Mouse (Mus musculus): ENCODE measurements around the gene Cxcl2. TPM values are rescaled to one million over a fixed set of nuclear protein-coding genes. Genes with fewer than 3 reads are reported as not detected.

Cxcl2 gene
- polyA plus RNA-seq (2014; fragmentation: Illumina TruSeq; extraction: RNeasy Lipid Tissue Mini Kit (QIAGEN cat#74804); ENCODE audit: low read depth, low replicate concordance) = 1.3 TPM

DNA sequence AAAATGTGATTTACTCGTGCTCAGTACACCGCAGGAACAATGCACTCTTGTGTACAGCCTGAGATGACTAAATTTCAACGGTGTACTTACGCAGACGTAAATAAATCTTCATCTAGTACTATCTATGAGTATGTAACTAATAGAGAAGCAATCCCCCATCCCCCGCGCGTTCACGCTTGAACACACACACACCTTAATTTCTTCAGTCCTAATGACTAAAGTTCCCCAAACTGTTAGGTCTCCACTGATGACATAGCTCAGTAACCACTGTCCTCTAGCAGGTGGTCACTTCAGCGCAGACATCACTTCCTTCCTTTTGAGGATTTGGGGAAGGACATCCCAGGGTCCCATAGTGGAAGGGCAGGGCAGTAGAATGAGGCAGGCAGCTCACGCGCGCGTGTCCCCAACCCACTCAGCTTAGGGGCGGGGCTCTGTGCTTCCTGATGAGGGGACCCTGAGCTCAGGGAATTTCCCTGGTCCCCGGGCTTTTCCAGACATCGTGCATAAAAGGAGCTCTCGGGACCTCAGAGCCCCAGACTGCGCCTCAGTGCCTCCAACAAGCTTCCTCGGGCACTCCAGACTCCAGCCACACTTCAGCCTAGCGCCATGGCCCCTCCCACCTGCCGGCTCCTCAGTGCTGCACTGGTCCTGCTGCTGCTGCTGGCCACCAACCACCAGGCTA is at the start of gene Cxcl2:
Gene Cxcl2, plus strand, starts transcription at position 533 of the 682 bp plus-strand sequence.

DNA sequence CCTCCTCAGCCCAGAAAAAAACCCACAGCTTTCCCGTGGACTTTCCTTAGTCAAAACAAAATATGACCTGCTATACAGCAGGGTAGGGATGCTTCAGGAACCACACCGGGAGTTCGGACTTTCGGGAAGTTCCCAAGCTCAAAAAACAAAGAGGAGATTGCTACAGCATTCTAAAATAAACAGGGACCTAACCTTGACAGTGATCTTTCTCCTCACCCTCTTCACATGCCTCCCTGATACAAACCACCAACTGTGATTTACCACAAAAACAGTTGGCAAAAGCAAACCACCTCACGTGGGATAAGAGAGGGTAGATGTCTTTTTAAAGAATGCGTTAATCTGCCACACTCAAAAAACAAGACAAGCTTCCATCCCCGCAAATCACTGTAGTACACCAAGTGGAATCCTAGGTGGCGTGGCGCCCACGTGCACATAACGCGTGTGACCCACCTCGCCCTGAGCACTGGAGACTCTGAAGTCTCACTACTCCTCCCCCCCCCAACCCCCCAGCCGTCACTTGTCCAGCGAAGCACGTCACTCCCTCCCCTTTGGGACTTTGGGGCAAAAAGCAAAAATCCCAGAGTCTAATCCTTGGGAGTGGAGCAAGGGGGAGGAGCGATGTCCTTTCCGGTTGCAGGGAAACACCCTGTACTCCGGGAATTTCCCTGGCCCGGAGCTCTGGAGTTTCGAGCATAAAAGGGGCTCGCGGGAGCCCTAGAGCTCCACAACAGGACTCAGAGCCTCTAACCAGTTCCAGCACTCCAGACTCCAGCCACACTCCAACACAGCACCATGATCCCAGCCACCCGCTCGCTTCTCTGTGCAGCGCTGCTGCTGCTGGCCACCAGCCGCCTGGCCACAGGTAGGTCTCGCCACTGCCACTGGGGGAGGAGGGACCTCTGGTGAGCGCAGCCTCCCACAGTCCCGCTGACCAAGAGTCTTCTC is 12.9 kb upstream of the Cxcl2 start, which contains the start of gene Cxcl1:
Gene Cxcl1, plus strand, starts transcription at position 723 of the 945 bp plus-strand sequence.

DNA sequence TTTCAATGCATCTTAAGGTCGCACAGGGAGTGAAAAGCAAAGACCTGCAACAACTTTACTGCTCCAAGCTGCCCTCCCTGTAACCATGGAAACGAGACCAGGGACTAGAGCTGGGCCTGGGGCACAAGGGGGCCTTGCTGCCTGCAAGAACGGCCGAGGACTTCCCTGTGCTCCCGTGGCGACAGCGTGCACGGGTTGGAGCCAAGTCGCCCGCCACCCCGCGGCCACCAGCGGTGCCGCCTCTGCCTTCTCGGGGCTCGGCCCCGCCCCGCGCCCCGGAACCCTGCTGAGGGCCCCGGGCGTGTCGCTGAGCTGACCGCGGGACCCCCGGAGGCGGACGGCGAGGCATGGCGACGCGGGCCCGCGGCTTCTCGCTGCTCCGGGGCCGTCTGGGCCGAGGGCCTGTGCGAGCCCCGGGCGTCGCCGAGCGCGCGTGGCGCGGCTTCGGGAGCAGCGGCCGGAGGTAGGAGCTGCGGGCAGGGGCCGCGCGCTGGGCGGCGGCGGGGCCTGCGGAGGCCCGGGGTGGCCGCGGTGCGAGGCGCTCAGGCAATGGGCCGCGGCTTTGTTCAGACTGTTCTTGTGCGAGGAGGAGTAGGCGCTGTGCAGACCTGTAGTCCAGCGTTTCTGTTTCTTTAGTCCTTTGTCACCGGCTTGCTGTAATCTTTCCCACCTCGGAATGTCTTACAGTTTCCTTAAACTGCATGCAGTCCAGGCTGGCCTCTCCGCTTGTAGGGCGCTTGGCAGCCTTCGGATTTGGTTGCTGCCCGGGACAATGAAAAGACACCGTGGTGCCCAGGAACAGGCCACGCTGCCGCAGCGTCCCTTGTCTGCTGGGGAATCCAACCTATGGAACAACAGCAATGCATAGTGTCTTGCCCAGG is 27.5 kb downstream of the Cxcl2 start, which contains the start of gene Mthfd2l:
Gene Mthfd2l, plus strand, starts transcription at position 147 of the 881 bp plus-strand sequence.

Other genes starting within 250 kb of the Cxcl2 start
- 0.76 TPM for gene Cxcl5, start 144.5 kb upstream of the Cxcl2 start, polyA plus RNA-seq (2014; fragmentation: Illumina TruSeq; extraction: RNeasy Lipid Tissue Mini Kit (QIAGEN cat#74804); ENCODE audit: low read depth, low replicate concordance)
- 1.6 TPM for gene Ppbp, start 135.4 kb upstream of the Cxcl2 start, polyA plus RNA-seq (2014; fragmentation: Illumina TruSeq; extraction: RNeasy Lipid Tissue Mini Kit (QIAGEN cat#74804); ENCODE audit: low read depth, low replicate concordance)
- 45.2 TPM for gene Pf4, start 131.4 kb upstream of the Cxcl2 start, polyA plus RNA-seq (2014; fragmentation: Illumina TruSeq; extraction: RNeasy Lipid Tissue Mini Kit (QIAGEN cat#74804); ENCODE audit: low read depth, low replicate concordance)
- not detected for gene Cxcl3, start 117.8 kb upstream of the Cxcl2 start, polyA plus RNA-seq (2014; fragmentation: Illumina TruSeq; extraction: RNeasy Lipid Tissue Mini Kit (QIAGEN cat#74804); ENCODE audit: low read depth, low replicate concordance)
- gene Cxcl15, start 109.3 kb upstream of the Cxcl2 start, polyA plus RNA-seq (2014; fragmentation: Illumina TruSeq; extraction: RNeasy Lipid Tissue Mini Kit (QIAGEN cat#74804); ENCODE audit: low read depth, low replicate concordance) = not detected
- 2.8 TPM for gene Cxcl1, start 12.6 kb upstream of the Cxcl2 start, polyA plus RNA-seq (2014; fragmentation: Illumina TruSeq; extraction: RNeasy Lipid Tissue Mini Kit (QIAGEN cat#74804); ENCODE audit: low read depth, low replicate concordance)
- gene Mthfd2l, start 27.2 kb downstream of the Cxcl2 start, polyA plus RNA-seq (2014; fragmentation: Illumina TruSeq; extraction: RNeasy Lipid Tissue Mini Kit (QIAGEN cat#74804); ENCODE audit: low read depth, low replicate concordance) = 11.4 TPM
- gene Epgn, start 123.6 kb downstream of the Cxcl2 start, polyA plus RNA-seq (2014; fragmentation: Illumina TruSeq; extraction: RNeasy Lipid Tissue Mini Kit (QIAGEN cat#74804); ENCODE audit: low read depth, low replicate concordance) = not detected
- gene Ereg, start 170.8 kb downstream of the Cxcl2 start, polyA plus RNA-seq (2014; fragmentation: Illumina TruSeq; extraction: RNeasy Lipid Tissue Mini Kit (QIAGEN cat#74804); ENCODE audit: low read depth, low replicate concordance) = 0.16 TPM
- gene Areg, start 235.7 kb downstream of the Cxcl2 start, polyA plus RNA-seq (2014; fragmentation: Illumina TruSeq; extraction: RNeasy Lipid Tissue Mini Kit (QIAGEN cat#74804); ENCODE audit: low read depth, low replicate concordance) = not detected

Measured in heart, adult 10 weeks (tissue).